Mouse (Mus musculus): ENCODE data around the gene Gltpd2. TPM values are rescaled to one million over a fixed set of nuclear protein-coding genes. Genes with fewer than 3 reads are reported as not detected.

Gltpd2 gene
- polyA plus RNA-seq, 1 experiment from 2014 or later: 0.77 TPM

DNA sequence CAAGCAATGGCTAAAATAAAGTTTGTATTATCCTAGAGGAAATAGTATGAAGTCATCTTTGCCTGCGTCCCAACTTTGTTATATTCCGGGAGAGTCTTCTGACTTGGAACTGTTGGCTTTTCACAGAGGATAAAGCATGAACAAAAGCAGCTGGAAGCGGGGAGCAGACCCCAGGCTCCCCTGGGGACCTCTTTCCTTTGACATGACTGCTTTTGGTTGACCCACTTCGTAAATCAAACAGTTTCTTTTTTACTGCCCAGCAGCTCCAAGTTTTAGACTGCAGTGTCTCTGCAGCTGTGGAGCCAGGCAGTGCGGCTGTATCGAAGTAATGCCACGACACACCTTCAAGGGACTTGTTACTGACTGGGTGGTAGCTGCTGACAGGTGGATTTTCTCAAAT lies 47.6 kb downstream of the Gltpd2 start:
- H3K36me3 ChIP-seq: no peaks in the 10 kb centered on the region
- no peaks in the 10 kb centered on the region for H3K27me3 ChIP-seq
- H3K4me1 ChIP-seq: peaks cover 27% of the 10 kb centered on the region
- no peak overlapping the region for H3K4me3 ChIP-seq
- no peak overlapping the region for H3K4me2 ChIP-seq (replicated peaks)
- WGBS: 77% methylated on average over 7 of the region's 7 CpGs
- no peak overlapping the region for H3K9ac ChIP-seq
- no peak for ATAC-seq (ENCODE audit: insufficient number of reproducible peaks, insufficient read depth, low FRiP score, low TSS enrichment)
- no peak overlapping the region for H3K27ac ChIP-seq
- no peaks in the 10 kb centered on the region for H3K9me3 ChIP-seq

Other genes starting within 250 kb of the Gltpd2 start
- gene Alox12e, start 196.6 kb upstream of the Gltpd2 start, polyA plus RNA-seq (2016; fragmentation: Nextera tagmentation; extraction: Ambion mirVana): not detected in 2 replicates
- gene Alox15, start 167.2 kb upstream of the Gltpd2 start, polyA plus RNA-seq (2016; fragmentation: Nextera tagmentation; extraction: Ambion mirVana): 0.29 TPM in 2 replicates
- gene Pelp1, start 109.2 kb upstream of the Gltpd2 start, polyA plus RNA-seq (2016; fragmentation: Nextera tagmentation; extraction: Ambion mirVana): 41.9 and 46.4 TPM in 2 replicates
- gene Arrb2, start 86.6 kb upstream of the Gltpd2 start, polyA plus RNA-seq (2016; fragmentation: Nextera tagmentation; extraction: Ambion mirVana): 21.7 and 23.7 TPM in 2 replicates
- 41.4 and 44.5 TPM in 2 replicates for gene Med11, start 67.3 kb upstream of the Gltpd2 start, polyA plus RNA-seq (2016; fragmentation: Nextera tagmentation; extraction: Ambion mirVana)
- gene Zmynd15, start 59.8 kb upstream of the Gltpd2 start, polyA plus RNA-seq (2016; fragmentation: Nextera tagmentation; extraction: Ambion mirVana): 0.27 and 0.46 TPM in 2 replicates
- 1.4 and 2.2 TPM in 2 replicates for gene Cxcl16, start 59.2 kb upstream of the Gltpd2 start, polyA plus RNA-seq (2016; fragmentation: Nextera tagmentation; extraction: Ambion mirVana)
- 0.32 TPM in 1 of 2 replicates, not detected in the other for gene Tm4sf5, start 14.0 kb upstream of the Gltpd2 start, polyA plus RNA-seq (2016; fragmentation: Nextera tagmentation; extraction: Ambion mirVana)
- 0.26 and 0.48 TPM in 2 replicates for gene Vmo1, start 4.6 kb upstream of the Gltpd2 start, polyA plus RNA-seq (2016; fragmentation: Nextera tagmentation; extraction: Ambion mirVana)
- gene Psmb6, start 6.2 kb downstream of the Gltpd2 start, polyA plus RNA-seq (2016; fragmentation: Nextera tagmentation; extraction: Ambion mirVana): 784 and 848 TPM in 2 replicates
- not detected in 2 replicates for gene Gm40193, start 13.7 kb downstream of the Gltpd2 start, polyA plus RNA-seq (2016; fragmentation: Nextera tagmentation; extraction: Ambion mirVana)
- gene Pld2, start 20.9 kb downstream of the Gltpd2 start, polyA plus RNA-seq (2016; fragmentation: Nextera tagmentation; extraction: Ambion mirVana): 4.4 and 6.7 TPM in 2 replicates
- gene Mink1, start 43.7 kb downstream of the Gltpd2 start, polyA plus RNA-seq (2016; fragmentation: Nextera tagmentation; extraction: Ambion mirVana): 16.7 and 17.5 TPM in 2 replicates
- not detected in 2 replicates for gene 4930544D05Rik, start 96.7 kb downstream of the Gltpd2 start, polyA plus RNA-seq (2016; fragmentation: Nextera tagmentation; extraction: Ambion mirVana)
- gene Chrne, start 100.0 kb downstream of the Gltpd2 start, polyA plus RNA-seq (2016; fragmentation: Nextera tagmentation; extraction: Ambion mirVana): not detected in 2 replicates
- 0.15 and 0.27 TPM in 2 replicates for gene Gp1ba, start 119.9 kb downstream of the Gltpd2 start, polyA plus RNA-seq (2016; fragmentation: Nextera tagmentation; extraction: Ambion mirVana)
- 96.5 and 104 TPM in 2 replicates for gene Rnf167, start 128.0 kb downstream of the Gltpd2 start, polyA plus RNA-seq (2016; fragmentation: Nextera tagmentation; extraction: Ambion mirVana)
- gene Slc25a11, start 128.3 kb downstream of the Gltpd2 start, polyA plus RNA-seq (2016; fragmentation: Nextera tagmentation; extraction: Ambion mirVana): 159 and 160 TPM in 2 replicates
- gene Pfn1, start 135.4 kb downstream of the Gltpd2 start, polyA plus RNA-seq (2016; fragmentation: Nextera tagmentation; extraction: Ambion mirVana): 1,467 and 1,498 TPM in 2 replicates
- gene Eno3, start 138.0 kb downstream of the Gltpd2 start, polyA plus RNA-seq (2016; fragmentation: Nextera tagmentation; extraction: Ambion mirVana): 20.1 and 27.9 TPM in 2 replicates
- 143 and 149 TPM in 2 replicates for gene Spag7, start 150.2 kb downstream of the Gltpd2 start, polyA plus RNA-seq (2016; fragmentation: Nextera tagmentation; extraction: Ambion mirVana)
- gene Camta2, start 168.9 kb downstream of the Gltpd2 start, polyA plus RNA-seq (2016; fragmentation: Nextera tagmentation; extraction: Ambion mirVana): 12.0 and 12.3 TPM in 2 replicates
- 1.1 and 1.6 TPM in 2 replicates for gene Inca1, start 181.0 kb downstream of the Gltpd2 start, polyA plus RNA-seq (2016; fragmentation: Nextera tagmentation; extraction: Ambion mirVana)
- gene Kif1c, start 181.4 kb downstream of the Gltpd2 start, polyA plus RNA-seq (2016; fragmentation: Nextera tagmentation; extraction: Ambion mirVana): 2.8 and 3.0 TPM in 2 replicates
- 6.8 and 7.5 TPM in 2 replicates for gene Zfp3, start 245.0 kb downstream of the Gltpd2 start, polyA plus RNA-seq (2016; fragmentation: Nextera tagmentation; extraction: Ambion mirVana)